Mouse (Mus musculus): ENCODE measurements around the gene Olfr671.
"Not testable (repeated sequence)": the region's sequence is repeated elsewhere in the genome, so short reads cannot be mapped to it uniquely, and the experiment has no call there.

DNA sequence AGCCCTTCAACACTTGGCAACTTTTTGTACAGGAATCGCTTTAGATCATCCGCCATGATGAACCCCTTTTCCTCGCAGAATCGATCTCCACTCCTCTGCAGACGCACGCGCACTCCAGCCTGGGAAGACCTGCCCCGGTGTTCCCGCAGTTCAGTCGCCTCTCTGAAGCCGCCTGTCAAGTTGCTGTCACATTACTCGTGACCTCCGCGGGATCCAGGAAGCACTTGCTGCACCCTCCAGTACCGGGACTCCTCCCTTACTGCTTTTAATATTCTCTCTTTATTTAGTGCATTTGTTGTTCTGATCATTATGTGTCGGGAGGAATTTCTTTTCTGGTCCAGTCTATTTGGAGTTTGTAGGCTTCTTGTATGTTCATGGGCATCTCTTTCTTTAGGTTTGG lies 28.7 kb downstream of the Olfr671 start:
- not testable (repeated sequence) for TF ChIP-seq CTCF, EP300 (IDR thresholded peaks at IDR 0.05; ENCODE audit: low read depth)

Data from liver, postnatal 0 days (tissue).